Mouse (Mus musculus) right cerebral cortex, adult 18-20 months (tissue): ENCODE results near the gene Nlk.

Experiments used
- DNase-seq: peaks from one replicate; pipeline ENCODE4 v3.0.0; 2022; ENCODE audit warnings: mixed read lengths

The Nlk gene

DNA sequence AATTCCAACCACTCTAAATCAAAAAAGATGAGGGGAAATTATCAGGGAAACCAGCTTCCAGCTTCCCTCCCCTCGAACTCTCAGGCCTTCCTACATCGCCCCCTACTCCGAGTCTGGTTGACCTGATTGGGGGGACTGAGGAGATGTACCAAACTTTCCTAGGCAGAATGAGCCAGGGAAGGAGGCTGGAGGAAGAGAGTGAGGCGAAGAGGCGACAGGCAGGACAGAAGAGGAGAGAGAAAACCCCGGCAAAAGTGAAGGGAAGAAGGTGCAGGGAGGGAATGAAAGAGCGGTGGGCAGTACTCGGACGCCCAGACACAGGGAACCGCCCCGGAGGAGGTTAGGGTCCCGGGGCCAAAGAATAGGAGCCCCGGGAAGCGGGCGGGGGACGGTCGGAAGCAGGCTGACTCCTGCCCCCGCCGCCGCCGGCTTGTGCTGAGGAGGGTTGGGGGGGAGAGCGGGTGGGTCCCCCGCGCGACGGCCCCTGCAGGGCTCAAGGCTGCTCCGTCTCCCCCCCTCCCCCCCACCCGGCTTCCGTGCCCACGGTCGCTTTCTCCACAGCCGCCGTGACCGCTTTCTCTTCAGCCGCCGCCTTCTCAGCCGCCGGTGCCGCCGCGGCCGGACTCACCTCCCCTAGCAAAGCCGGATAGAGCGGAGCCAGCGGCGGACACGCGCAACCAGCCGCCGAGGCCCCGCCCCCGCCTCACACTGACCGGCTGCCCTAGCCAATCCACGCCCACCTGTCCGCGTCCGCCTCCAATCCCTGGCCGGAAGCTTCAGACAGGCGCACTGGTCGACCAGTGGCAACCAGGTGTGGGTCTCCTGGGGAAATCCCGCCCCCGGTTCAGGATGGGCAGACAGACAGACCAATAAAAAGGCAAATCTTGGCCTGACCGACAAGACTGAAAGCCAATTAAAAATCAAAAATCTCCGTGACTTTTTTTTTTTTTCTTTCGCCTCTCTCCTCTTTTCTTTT is at the start of gene Nlk:
Nlk (minus strand) TSS at position 597 of the 976 bp plus-strand sequence.
- peak; percentile 100 for DNase-seq

GRCm38 (mm10) chr11:78746264-78746663 is 49.1 kb upstream of the Nlk start:
- DNase-seq: peak; percentile 40

DNA sequence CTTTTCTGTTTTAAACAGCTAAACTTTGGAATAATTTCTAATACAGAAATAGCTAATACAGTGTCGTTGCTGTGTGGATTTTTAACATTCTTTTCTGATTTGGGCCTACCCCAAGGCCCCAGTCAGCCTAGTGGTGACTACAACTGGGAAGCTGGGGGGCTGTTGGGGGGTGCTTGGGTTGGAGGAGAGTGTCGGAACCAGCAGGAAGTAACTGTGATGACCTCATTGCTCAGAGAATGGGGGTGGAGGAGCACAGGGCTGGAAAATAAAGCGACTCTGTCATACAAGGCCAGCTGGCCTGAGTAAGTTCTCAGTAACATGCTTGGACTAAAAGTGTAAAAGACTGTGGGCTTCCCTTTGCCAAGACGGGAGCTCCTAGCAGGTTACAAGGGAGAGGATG is 48.3 kb upstream of the Nlk start:
- no peak for DNase-seq

DNA sequence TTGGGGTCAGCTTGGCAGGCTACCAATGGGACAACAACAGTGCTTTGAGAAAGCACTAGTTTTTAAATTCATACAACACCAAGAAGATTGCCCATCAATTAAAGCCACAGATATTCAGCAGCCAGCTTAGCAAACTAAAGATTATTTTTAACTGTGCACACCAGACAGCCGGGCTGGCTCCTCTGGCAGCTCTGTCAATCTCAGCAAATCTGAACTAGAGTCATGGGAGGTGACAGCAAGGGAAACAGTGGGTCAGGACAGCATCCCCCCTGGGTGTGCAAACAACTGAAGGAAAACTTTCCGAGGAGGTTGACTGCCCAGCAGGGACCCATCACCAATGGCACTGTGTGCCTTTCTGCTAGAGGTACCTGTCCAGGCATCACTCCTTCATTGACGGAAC is 45.3 kb upstream of the Nlk start:
- DNase-seq: no peak

- no peak for DNase-seq
Measured at GRCm38 (mm10) chr11:78741958-78742357, 44.8 kb upstream of the Nlk start.

- DNase-seq: no peak
Measured at GRCm38 (mm10) chr11:78739361-78739760, 42.2 kb upstream of the Nlk start.

DNA sequence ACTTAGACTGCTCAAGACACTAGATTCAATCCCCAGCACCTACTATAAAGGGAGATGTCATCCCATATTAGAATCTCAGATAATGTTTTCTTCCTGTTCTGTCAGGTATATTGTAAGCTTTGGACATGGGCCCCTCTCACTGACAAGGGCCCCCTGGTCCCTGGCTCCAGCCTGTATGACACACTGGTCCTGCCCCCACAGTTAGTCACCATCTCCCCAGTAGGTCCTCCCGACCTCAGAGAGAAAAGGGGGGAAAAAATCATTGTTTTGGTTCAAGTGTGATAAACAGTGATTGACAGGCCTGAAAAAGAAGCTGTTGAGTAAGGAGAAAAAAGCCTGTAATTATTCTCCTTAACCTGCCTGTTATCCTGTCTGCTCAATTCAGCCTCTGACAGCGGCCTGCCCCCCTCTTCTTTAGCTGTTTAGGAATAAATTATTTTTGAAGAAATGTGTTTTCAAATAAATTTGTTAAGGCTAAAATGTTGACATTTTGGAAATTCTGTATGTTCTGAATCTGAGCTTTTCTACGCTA is 39.8 kb upstream of the Nlk start:
- no peak for DNase-seq

GRCm38 (mm10) chr11:78735168-78735567 is 38.0 kb upstream of the Nlk start:
- no peak for DNase-seq

DNA sequence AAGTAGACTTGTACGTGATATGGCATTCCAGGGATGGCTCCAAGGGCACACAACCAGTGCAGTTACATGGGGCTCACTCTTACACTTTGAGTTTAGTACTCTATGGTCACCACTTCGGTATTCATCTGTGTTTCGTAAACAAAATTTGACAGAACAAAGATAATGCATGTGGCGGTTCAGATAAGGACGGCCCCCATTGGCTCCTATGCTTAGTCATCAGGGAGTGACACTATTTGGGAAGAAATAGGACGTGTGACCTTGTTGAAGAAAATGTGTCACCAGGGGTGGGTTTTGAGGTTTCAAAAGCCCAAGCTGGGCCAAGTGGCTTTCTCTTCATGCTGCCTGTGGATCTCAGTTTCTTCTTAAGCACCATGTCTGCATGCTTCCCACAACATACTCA is 35.4 kb upstream of the Nlk start:
- no peak for DNase-seq

DNA sequence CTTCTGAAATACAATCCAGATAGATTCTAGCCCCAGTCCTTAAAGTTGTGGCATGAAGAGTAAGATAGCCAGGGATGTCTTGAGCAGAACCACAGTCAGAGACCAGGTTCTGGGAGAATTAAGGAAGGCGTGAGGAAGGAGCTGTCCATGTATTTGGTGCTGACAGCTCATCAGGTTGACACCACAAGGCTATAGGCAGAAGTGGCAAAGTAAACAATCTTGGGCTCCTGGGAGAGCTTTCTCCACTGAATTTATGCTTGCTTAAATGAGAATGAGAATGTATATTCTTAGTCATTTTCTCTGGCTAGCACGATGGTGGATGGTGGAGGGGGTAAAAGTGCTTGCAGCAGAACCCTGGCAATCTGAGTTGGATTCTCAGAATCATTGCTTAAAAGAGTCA is 33.7 kb upstream of the Nlk start:
- no peak for DNase-seq

- DNase-seq: no peak
Measured at GRCm38 (mm10) chr11:78728041-78728440, 30.9 kb upstream of the Nlk start.

GRCm38 (mm10) chr11:78726366-78726765 is 29.2 kb upstream of the Nlk start:
- DNase-seq: peak; percentile 84

DNA sequence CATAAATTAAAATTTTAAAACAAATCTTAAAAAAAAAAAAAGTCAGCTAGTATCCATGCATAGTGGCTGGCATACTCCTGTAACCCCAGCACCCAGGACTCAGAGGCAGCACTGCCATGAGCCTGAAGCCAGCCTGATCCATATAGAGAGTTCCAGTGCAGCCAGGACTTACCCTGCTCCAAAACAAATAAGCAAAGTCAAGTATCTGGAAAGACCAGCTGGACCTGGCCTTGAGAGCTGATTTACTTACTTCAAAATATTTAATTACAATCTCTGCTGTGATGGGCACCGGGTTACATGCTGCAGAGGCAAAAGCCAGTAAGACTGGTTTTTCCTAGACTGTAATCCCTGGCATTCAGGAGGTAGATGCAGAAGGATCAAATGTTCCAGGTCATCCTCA is 27.6 kb upstream of the Nlk start:
- no peak for DNase-seq

DNA sequence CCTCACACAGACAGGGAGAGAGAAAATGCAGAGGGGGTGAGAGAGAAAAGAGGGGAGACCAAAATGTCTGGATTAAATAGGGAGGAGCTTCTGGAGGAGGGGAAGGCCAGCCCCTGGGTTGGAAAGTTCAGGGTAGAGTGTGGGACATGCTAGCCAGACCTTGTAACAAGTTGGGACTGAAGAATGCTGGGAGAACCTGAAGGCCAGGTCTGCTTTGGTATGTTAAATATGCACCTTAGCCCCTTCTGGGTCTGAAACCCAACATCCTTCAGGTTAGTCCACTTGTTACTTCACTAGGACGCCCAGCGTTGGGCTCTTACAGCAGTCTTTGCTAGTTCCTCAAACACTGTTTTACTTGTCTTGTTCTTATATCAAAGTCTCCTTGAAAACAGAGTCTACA is 24.2 kb upstream of the Nlk start:
- no peak for DNase-seq

DNA sequence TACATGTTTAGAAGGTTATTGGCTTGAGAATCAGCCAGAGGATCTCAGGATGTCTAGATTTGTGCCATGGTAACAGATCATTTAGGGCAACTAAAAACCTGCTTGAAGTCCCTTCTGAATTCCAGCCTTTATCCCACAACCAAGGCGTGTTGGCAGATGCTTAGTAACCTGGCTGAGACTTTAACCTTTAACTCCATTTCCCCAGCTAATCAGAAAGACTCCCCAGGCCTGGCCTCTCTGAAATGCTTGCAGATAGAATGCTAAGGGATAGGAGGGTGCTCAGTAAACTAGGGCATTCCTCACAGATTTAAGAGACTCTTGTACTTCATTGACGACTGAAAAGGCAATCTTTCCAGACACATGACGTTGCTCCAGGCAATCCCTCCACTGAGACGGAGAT is 20.5 kb upstream of the Nlk start:
- no peak for DNase-seq

DNA sequence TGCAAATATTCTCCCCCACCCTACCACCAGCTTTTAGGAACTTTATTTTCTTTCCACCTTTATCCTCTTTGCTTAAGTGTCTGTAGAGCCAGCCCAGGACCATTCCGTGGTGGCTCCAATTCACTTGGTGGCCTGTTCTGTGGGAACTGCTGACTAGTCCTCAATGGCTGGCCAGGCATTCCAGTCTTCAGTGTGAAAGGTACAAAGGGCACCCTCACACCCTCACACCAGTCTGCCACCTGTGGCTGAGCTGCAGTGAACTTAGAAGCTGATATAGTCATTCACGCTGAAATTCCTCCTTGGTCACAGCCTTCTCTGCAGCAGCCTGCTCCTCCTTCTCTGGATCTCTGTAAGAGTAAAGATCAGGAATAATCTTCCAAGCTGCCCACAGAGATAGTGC is 11.5 kb upstream of the Nlk start:
- DNase-seq: no peak

GRCm38 (mm10) chr11:78706026-78706425 is 8.9 kb upstream of the Nlk start:
- DNase-seq: no peak

DNA sequence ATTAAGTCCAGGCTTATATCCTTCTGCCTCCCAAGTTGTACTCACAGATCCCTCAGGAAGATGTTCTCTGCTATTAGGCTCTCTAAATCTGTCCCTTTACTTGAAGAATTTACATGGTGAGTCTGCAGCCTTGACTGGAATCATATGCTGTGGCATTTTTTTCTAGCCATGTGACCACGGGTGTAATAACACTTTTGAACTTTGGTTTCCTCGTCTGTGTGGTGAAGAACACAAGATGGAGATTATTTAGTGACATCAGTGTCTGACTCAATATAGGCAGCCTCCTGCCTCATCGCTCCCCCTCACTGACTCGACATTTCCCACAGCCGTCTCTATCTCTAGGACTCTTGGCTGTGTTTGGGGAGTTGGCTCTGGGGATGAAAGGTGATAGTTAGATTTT is 5.9 kb upstream of the Nlk start:
- no peak for DNase-seq

- DNase-seq: peak; percentile 79
Measured at GRCm38 (mm10) chr11:78702319-78702718, 5.1 kb upstream of the Nlk start.

GRCm38 (mm10) chr11:78697753-78698171 is 589 bp upstream of the Nlk start:
- DNase-seq: peak; percentile 93

GRCm38 (mm10) chr11:78694249-78694648 is 2.9 kb downstream of the Nlk start:
- no peak for DNase-seq

DNA sequence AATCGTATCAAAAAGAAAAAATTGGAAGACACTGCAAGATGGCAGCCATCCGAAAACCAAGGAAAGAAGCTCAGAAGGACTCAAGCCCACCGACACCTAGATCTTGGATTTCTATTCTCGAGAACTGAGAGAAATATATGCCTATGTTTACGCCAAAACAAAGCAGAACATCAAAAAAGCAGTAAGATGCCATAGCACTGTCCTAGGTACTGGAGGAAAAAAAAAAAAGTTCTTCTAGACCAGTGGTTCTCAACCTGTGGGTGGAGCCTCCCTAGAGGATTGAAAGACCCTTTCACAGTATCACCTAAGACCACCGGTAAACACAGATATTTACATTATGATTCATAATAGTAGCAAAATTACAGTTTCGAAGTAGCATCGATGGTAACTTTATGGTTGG is 3.9 kb downstream of the Nlk start:
- no peak for DNase-seq

DNA sequence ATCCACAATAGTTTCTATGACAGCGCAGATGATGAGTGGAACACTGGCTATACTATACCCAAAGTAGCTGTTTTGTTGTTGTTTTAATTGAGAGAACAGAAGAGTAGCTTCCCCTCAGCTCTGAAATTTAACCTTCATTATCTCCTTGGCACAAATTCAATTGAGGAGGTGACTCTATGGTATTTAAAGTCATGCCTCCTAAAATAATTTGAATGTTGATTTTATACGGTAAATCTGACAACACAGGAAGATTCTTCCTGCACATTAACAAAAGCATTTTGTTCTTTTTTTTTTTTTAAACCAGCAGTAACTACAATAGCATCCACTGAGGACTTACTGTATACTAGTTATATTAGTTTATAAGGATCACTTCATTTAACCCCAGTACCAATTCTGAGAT is 6.0 kb downstream of the Nlk start:
- DNase-seq: no peak

GRCm38 (mm10) chr11:78690547-78690946 is 6.6 kb downstream of the Nlk start:
- DNase-seq: no peak

GRCm38 (mm10) chr11:78681058-78681457 is 16.1 kb downstream of the Nlk start:
- peak; percentile 64 for DNase-seq
